Mouse (Mus musculus) thymus, postnatal 25 days (tissue): Measurements from ENCODE around the gene Snrnp35.

Source experiments
- DNase-seq: peaks from one replicate; pipeline ENCODE4 v3.0.0; 2022

Snrnp35 gene

GRCm38 (mm10) chr5:124503742-124504141 lies 20.8 kb downstream of the Snrnp35 start:
- DNase-seq, result no peak

GRCm38 (mm10) chr5:124505235-124505634 lies 22.3 kb downstream of the Snrnp35 start:
- DNase-seq, result no peak

GRCm38 (mm10) chr5:124506731-124507359 lies 23.9 kb downstream of the Snrnp35 start:
- DNase-seq, result no peak

DNA sequence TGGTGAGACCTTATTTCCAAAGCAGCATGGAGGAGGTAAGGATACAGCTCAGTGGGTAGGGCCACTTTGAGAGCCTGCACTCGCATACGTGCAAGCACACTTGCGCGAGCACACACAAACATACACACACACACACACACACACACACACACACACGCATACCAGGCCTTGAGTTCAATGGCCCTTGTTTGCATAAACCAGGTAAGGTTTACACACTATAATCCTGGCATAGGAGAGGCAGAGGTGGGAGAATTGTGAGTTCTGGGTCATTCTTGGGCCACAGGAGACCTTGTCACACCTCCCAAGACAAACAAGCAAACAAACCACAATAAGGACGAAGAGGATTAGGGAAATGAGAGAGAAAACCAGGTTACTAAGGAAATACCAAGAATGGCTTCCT lies 26.3 kb downstream of the Snrnp35 start:
- DNase-seq, result no peak

DNA sequence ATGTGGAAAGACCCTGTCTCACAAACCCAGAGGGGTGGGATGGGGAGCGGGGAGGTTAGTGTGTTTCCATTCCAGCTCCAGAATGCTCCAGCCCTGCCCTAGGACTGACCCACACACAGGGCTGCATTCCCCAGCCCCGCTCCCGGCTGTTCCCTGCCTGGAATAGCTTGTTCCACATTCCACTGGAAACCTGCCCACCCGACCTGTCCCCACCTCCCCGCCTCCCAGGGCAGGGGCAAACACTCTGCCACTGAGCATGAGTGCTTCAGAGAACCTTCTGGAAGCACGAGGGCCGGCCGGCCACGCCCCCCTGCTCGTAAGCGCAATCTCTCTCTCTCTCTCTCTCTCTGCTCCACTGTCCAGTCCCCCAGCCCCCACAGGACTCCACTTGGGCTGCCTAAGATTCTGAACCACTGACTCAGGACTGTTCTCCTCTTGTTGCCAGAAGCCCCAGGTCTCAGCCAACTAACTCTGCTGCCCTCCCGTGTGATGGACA lies 26.9 kb downstream of the Snrnp35 start:
- no peak for DNase-seq

DNA sequence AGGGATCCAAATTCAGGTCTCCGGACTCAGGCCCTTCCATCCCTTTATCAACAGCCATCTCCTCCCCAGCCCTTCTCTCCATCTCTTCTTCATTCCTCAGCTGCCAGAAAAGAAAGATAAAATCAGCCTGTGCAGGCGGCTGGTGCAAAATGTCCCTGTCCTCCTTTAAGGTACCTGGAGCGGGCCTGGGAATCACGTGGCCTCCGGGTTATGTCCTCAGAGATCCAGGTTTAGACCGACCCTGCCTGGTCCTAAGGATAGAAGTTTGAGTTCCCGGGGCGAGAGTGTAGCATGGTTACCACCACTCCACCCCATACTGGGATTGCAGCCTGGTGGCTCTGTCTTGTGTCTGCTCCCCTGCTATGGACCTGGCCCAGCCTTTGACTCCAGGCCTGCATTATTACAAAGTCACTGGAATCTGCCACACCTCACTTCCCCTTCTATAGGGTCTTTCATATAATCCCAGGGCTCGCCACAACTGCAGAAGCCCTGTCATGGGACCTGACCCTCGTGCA lies 27.7 kb downstream of the Snrnp35 start:
- DNase-seq, result no peak

GRCm38 (mm10) chr5:124515789-124516188 lies 32.9 kb downstream of the Snrnp35 start:
- no peak for DNase-seq

DNA sequence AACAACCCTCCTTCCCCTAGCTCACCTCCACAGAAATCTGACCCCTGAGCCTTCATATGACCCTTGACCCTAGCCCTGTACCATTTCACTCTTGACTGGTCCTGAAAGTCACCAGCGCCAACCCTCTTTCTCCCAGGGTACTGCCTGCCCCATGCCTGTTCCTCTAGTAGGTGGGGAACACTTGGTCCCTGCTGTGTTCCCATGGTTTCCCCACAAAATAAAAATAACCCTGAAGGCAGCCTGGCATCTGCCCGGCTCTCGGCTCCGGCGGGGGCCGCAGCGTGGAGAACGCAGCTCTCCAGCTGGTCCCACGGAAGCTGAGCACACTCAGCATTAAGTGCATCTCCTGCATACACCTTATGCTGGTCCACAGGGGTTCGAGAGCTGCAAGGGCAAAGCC lies 35.7 kb downstream of the Snrnp35 start:
- no peak for DNase-seq

- DNase-seq, result no peak
Observed at GRCm38 (mm10) chr5:124521588-124521987, 38.7 kb downstream of the Snrnp35 start.

- DNase-seq, result no peak
Observed at GRCm38 (mm10) chr5:124523032-124523431, 40.1 kb downstream of the Snrnp35 start.

- DNase-seq, result no peak
Observed at GRCm38 (mm10) chr5:124524943-124525342, 42.0 kb downstream of the Snrnp35 start.

- no peak for DNase-seq
Observed at GRCm38 (mm10) chr5:124528351-124528750, 45.4 kb downstream of the Snrnp35 start.

GRCm38 (mm10) chr5:124528791-124529190 lies 45.9 kb downstream of the Snrnp35 start:
- no peak for DNase-seq

GRCm38 (mm10) chr5:124529191-124529651 lies 46.3 kb downstream of the Snrnp35 start:
- DNase-seq, result no peak

DNA sequence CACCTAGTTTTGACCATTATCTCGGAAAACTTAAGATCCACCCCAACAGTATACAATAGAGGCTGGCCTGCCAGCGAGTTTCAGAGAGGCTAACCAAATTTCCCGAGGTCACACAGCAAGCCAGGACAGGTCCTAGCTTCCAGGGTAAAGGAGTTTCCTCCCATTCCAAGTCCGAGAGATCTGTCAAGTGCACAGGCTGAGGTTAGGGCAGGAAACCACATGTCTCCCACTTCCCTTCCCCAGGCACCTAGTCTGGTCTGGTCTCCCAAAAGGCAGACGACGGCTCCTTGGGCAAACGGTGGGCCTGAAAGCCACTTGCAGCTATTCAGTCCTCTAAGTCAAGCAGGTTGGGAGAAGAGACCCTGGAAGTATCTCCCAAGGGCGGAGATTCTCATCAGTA lies 46.8 kb downstream of the Snrnp35 start:
- no peak for DNase-seq

DNA sequence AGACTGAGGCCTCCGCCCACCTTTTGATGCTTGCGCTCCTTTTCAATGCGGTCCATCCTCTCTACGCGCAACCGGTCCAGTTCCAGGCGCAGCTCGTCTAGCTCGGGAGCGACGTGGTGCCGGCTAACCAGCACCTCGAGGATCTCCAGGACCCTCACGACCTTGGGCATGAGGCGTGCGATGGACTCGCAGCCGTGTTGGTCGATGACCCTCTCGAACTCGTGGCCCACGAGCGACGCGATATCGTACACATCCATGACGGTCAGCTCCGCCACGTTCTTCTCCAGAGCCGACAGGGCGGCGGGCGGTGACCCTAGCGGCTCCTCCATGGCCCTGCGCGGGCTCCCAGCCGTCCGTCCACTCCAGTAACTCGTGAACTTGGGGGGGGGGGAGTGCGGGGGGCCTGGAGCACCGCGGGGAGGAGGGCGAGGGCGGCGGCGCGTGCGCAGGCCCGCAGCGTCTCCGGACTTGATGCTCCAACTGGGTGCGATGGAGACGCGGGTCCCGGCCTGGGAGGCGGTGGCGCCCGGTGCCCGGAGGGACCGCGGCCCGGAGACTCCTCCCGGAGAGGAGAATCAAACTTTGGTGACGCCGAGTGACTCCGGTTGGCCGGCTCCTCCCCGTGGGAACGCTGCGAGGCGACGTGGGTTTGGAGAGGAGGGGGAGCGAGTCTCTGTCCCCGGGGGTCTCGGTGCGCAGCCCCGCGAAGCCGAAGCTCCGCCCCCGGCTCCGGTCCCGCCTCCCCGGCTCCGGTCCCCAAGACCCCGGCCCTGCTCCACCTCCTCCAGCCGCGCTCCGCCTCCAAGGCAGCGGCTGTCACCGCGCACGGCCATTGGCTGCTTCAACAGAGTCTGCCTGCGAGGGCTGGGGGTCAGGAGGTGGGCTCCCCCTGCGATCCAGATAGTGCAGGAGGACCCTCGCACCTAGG lies 48.0 kb downstream of the Snrnp35 start, which contains the start of gene Rilpl1:
Rilpl1 (minus strand) TSS at position 737 of the 928 bp plus-strand sequence.
- DNase-seq, result peak; percentile 84

DNA sequence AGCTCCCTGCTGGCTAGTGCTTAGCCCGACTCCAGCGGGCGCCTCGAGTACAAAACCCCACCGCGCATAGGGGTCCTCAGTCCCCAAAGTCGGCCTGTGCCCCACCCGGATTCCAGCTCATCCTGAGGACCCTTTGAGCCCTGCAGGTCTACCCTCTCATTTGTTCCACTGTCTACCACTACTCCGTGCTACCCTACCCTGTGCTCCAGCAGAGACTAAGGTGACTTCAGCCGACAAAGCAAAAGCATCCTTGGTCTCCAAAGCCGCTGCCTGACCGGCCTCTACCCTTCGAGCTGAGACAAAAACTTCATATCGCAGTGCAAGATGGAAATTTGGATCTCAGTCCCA lies 48.6 kb downstream of the Snrnp35 start:
- no peak for DNase-seq

DNA sequence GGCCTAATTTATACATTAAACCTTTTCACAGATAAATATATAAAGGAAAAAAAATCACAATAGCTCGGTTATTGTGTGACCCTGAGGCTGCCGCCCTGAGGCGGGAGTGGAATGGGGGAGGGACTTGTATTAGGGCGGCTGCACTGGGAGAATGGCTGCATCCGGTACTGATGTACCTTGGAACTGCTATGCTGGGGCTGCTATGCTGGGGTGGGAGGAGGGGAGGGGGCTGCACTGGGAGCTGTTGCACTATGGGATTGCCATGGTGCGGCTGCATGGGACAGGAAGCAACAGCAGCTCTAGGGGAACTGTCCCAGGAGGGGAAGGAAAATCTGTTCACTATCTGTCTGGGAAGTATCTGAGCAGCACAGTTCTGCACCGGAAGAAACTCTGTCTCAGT lies 49.5 kb downstream of the Snrnp35 start:
- DNase-seq, result no peak

DNA sequence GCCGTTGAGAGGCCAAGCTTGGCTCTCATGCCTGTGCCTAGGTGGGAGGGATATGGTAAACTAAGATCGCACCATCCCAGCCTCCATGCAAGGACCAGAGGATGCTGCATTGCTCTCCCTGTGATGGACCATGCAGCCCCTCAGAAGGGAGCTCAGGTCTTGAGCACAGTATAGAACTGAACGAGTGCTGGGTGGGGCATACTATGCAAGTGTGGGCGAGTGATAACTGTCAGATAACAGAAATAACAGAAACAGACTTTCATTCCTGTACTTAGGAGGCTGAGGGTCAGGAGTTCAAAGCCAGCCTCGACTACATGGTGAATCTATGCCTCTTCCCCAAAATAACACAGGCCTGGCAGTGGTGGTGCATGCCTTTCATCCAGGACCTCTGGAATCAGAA lies 52.1 kb downstream of the Snrnp35 start:
- DNase-seq, result no peak

GRCm38 (mm10) chr5:124536776-124537175 lies 53.8 kb downstream of the Snrnp35 start:
- DNase-seq, result peak; percentile 51

DNA sequence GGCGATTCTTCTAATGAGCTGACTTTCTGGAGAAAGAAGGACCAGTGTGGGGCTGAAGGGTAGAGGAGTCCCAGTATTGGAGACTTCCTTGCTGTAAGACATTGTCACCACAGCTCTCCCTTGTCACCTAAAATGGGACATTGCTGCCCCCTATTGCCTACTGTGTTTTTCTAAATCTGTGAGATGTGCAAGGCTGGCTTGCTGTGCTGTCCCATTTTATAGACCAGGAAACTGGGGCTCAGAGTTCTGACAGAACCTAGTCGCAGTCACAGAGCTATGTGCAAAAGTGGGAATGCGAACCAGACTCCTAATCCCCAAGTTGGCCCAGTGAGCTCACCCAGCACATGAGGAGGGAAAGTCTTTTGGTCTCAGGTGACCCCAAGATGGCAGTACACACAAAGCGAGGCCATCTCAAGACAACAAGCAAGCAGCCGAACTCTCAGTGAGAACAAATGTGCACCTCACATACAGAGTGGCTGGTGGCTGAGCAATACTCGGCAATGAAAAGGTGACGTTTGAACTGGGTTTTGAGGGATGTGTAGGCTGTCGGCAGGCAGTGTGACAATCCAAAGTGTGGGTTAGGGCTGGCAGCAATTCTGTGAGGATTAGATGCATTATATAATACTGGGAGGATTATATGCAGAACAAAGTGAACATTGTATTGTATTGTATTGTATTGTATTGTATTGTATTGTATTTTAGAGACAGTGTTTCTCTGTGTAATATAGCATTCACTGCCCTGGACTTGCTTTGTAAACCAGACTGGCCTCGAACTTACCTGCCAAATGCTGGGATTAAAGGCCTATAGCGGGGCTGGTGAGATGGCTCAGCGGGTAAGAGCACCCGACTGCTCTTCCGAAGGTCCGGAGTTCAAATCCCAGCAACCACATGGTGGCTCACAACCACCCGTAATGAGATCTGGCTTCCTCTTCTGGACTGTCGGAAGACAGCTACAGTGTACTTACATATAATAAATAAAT lies 56.2 kb downstream of the Snrnp35 start:
- DNase-seq, result peak; percentile 76

GRCm38 (mm10) chr5:124539905-124540304 lies 57.0 kb downstream of the Snrnp35 start:
- no peak for DNase-seq
